Mouse (Mus musculus) stomach, postnatal 0 days (tissue): ENCODE data around the gene C130050O18Rik. TPM values are rescaled to one million over a fixed set of nuclear protein-coding genes. Genes with fewer than 3 reads are reported as not detected.

Source experiments
- ATAC-seq: fragments of 200-750 bp; cut with Nextera tagmentation; 2 replicates; pipeline ENCODE4 v1.8.0; 2017; ENCODE audit not compliant: low FRiP score, low TSS enrichment
- DNase-seq: peaks from one replicate; pipeline ENCODE4 v3.0.0-alpha.2; 2016; ENCODE audit warnings: low spot score
- H3K27ac ChIP-seq: fragments of 300-500 bp; sonication (generic); replicated peaks from 2 replicates; pipeline ENCODE4 v1.5.1; 2014; ENCODE audit warnings: mild to moderate bottlenecking, control low read depth
- H3K27me3 ChIP-seq: fragments of 300-500 bp; sonication (generic); 2 replicates; pipeline ENCODE4 v1.6.1; 2014; ENCODE audit warnings: low read length; ENCODE audit not compliant: control insufficient read depth, insufficient read depth
- H3K36me3 ChIP-seq: fragments of 300-500 bp; sonication (generic); 2 replicates; pipeline ENCODE4 v1.6.1; 2014; ENCODE audit warnings: low read length, mixed read lengths; ENCODE audit not compliant: control insufficient read depth, insufficient read depth
- H3K4me1 ChIP-seq: fragments of 300-500 bp; sonication (generic); replicated peaks from 2 replicates; pipeline ENCODE4 v1.6.1; 2014; ENCODE audit warnings: antibody characterized with exemption; ENCODE audit not compliant: control insufficient read depth, insufficient read depth
- H3K4me2 ChIP-seq: fragments of 300-500 bp; sonication (generic); replicated peaks from 2 replicates; pipeline ENCODE4 v1.6.1; 2014; ENCODE audit warnings: low read depth, mild to moderate bottlenecking, control low read depth, moderate library complexity
- H3K4me3 ChIP-seq: fragments of 300-500 bp; sonication (generic); 2 replicates; pipeline ENCODE4 v1.5.1; 2014; ENCODE audit warnings: low read depth, low read length, control low read depth
- H3K9ac ChIP-seq: fragments of 300-500 bp; sonication (generic); 2 replicates; pipeline ENCODE4 v1.6.1; 2014; ENCODE audit warnings: mild to moderate bottlenecking, low read length, control low read depth, mixed read lengths
- H3K9me3 ChIP-seq: fragments of 300-500 bp; sonication (generic); 2 replicates; pipeline ENCODE4 v1.6.1; 2016; ENCODE audit warnings: low read length; ENCODE audit not compliant: control insufficient read depth
- CTCF ChIP-seq: IDR thresholded peaks from 2 replicates; pipeline ENCODE4 v1.5.1; 2016; ENCODE audit warnings: antibody characterized with exemption, low read depth, mild to moderate bottlenecking, moderate library complexity
- EP300 ChIP-seq: optimal IDR thresholded peaks from 2 replicates; pipeline ENCODE3; 2016; ENCODE audit warnings: antibody characterized with exemption
- WGBS: fragments of 180-500 bp; shearing (Covaris S2); extraction: QIAGEN DNeasy Blood & Tissue Kit; methylation state at CpG from one replicate; pipeline ENCODE4 v1.1.7; 2014; 5-methylcytosine and 5-hydroxymethylcytosine counted together
- polyA plus RNA-seq: library from polyadenylated mRNA; unstranded; fragments of >200 nt; fragmentation: Nextera tagmentation; extraction: Ambion mirVana; gene quantifications from 2 replicates; pipeline ENCODE4 v1.2.1, GENCODE M21; 2015

The C130050O18Rik gene
- polyA plus RNA-seq, 1 experiment from 2014 or later = 0.46 TPM

GRCm38 (mm10) chr5:139371118-139371517 lies 34.0 kb upstream of the C130050O18Rik start:
- H3K4me1 ChIP-seq = peaks cover 3% of the 10 kb centered on the region
- no peaks in the 10 kb centered on the region for H3K27me3 ChIP-seq
- no peaks in the 10 kb centered on the region for H3K36me3 ChIP-seq
- no peaks in the 10 kb centered on the region for H3K9me3 ChIP-seq
- H3K4me2 ChIP-seq = peak overlapping the region; percentile 80
- peak overlapping the region; percentile 57 for H3K4me3 ChIP-seq
- WGBS = 67% methylated on average over 5 of the region's 5 CpGs
- DNase-seq (no peak), ATAC-seq (no peak)
- H3K9ac ChIP-seq = peak overlapping the region; percentile 87
- H3K27ac ChIP-seq = peak overlapping the region; percentile 84; the same call in 1 of the 2 replicates
- TF ChIP-seq CTCF (no peak), EP300 (no peak)

GRCm38 (mm10) chr5:139371631-139372401 lies 33.3 kb upstream of the C130050O18Rik start:
- H3K9me3 ChIP-seq = no peaks in the 10 kb centered on the region
- DNase-seq = peak; percentile 96
- peak; percentile 49 for TF ChIP-seq CTCF
- no peak for TF ChIP-seq EP300
- no peaks in the 10 kb centered on the region for H3K36me3 ChIP-seq
- peak; percentile 93 for ATAC-seq
- H3K4me1 ChIP-seq = peaks cover 3% of the 10 kb centered on the region
- H3K27me3 ChIP-seq = no peaks in the 10 kb centered on the region
- peak overlapping the region; percentile 84 for H3K27ac ChIP-seq
- peak overlapping the region; percentile 57 for H3K4me3 ChIP-seq
- H3K9ac ChIP-seq = peak overlapping the region; percentile 87
- under 1% methylated on average over 39 of the region's 39 CpGs for WGBS
- H3K4me2 ChIP-seq = peak overlapping the region; percentile 80

- Histone ChIP-seq H3K27me3 (no peaks in the 10 kb centered on the region), H3K9ac (no peak overlapping the region), H3K36me3 (no peaks in the 10 kb centered on the region), H3K4me3 (no peak overlapping the region), H3K4me2 (no peak overlapping the region), H3K4me1 (peaks cover 3% of the 10 kb centered on the region), H3K27ac (no peak overlapping the region), H3K9me3 (no peaks in the 10 kb centered on the region)
- TF ChIP-seq CTCF (no peak), EP300 (no peak)
- ATAC-seq = no peak
- 77% methylated on average over 3 of the region's 3 CpGs for WGBS
- DNase-seq = no peak
These were observed 32.0 kb upstream of the C130050O18Rik start for GRCm38 (mm10) chr5:139373126-139373525.

- WGBS = 68% methylated on average over 6 of the region's 6 CpGs
- Histone ChIP-seq H3K27me3 (no peaks in the 10 kb centered on the region), H3K9me3 (no peaks in the 10 kb centered on the region), H3K4me1 (peaks cover 5% of the 10 kb centered on the region), H3K36me3 (no peaks in the 10 kb centered on the region), H3K9ac (no peak overlapping the region), H3K4me3 (no peak overlapping the region), H3K27ac (no peak overlapping the region), H3K4me2 (no peak overlapping the region)
- TF ChIP-seq CTCF (no peak), EP300 (no peak)
- ATAC-seq = no peak
- DNase-seq = no peak
These were observed 31.1 kb upstream of the C130050O18Rik start for GRCm38 (mm10) chr5:139373889-139374444.

GRCm38 (mm10) chr5:139374841-139375240 lies 30.2 kb upstream of the C130050O18Rik start:
- no peak overlapping the region for H3K27ac ChIP-seq
- peaks cover 11% of the 10 kb centered on the region for H3K4me1 ChIP-seq
- no peak overlapping the region for H3K4me3 ChIP-seq
- TF ChIP-seq EP300 (no peak), CTCF (no peak)
- no peak for DNase-seq
- no peak overlapping the region for H3K4me2 ChIP-seq
- no peak for ATAC-seq
- no peaks in the 10 kb centered on the region for H3K36me3 ChIP-seq
- H3K9ac ChIP-seq = no peak overlapping the region
- 52% methylated on average over 2 of the region's 2 CpGs for WGBS
- H3K27me3 ChIP-seq = no peaks in the 10 kb centered on the region
- H3K9me3 ChIP-seq = no peaks in the 10 kb centered on the region
